Mouse (Mus musculus) hindlimb bud, embryonic 11.5 days (tissue): Measurements from ENCODE around the gene Oas2.

ENCODE experiments used
- DNase-seq: peaks from one replicate; pipeline ENCODE4 v3.0.0-alpha.2; 2012; ENCODE audit warnings: low read depth, low spot score; ENCODE audit errors: extremely low spot score

Oas2 gene

DNA sequence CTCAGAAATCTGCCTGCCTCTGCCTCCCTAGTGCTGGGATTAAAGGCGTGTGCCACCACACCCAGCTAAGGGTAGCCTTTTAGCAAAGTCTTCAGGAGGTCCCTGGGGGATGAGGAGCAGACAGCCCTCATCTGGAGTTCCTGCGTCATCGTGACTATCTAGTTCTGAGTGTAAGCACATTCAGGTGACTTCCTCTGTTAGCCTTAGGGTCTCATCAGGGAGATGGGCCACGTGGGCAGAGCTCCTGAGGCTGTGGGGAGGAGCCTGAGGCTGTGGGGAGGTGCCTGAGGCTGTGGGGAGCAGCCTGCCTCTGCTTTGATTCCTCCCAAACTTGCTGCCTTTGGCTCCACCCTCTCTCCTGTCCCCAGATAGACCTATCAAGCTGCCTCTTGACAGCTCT, 52.8 kb downstream of the Oas2 start:
- DNase-seq: no peak

DNA sequence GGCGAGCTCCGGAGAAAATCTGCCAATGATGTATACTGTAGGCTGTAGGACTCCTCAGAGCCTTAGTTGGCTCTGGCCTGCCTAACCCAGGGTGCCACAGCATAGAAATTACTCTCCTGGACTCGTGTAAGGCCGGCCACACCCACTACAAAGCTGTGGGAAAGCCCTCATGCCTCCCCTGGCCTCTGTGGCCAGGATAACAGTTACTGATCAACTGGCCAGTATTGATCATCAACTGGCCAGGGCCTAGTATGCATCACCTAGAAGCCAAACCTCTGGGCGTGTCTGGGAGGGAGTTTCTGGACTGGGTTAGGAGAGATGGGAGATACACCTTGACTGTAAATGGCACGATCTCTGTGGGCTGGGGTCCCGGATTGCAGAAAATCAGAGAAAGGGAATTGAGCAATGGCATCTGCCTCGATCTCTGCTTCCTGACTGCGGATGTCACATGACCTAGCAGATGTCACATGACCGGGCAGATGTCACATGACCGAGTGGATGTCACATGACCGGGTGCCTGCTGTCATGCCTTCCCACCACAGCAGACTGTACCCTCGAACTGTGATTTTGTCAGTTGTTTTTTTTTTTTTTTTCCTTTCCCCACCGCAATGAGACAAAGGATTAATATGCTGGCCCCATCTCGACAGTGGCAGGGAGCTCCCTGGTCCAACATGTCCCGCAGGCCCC, 53.5 kb downstream of the Oas2 start:
- DNase-seq: no peak

DNA sequence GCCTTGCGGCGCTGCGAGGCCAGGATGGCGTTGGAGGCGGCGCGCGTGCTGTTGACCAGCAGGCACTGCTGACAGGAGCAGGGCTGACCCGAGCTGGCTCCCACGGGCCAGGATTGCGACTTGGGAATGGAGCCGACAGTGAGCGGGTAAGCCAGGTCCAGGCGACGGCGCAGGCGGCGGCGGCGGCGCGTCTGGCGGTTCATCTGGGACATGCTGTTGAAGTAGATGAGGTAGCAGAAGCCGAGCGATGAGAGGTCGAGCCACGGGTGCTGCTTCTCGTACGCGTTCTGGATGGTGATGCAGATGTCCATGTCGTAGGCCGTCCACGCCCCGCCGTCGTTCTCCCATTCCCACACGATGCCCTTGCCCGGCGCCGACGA, 55.0 kb downstream of the Oas2 start:
- no peak for DNase-seq

DNA sequence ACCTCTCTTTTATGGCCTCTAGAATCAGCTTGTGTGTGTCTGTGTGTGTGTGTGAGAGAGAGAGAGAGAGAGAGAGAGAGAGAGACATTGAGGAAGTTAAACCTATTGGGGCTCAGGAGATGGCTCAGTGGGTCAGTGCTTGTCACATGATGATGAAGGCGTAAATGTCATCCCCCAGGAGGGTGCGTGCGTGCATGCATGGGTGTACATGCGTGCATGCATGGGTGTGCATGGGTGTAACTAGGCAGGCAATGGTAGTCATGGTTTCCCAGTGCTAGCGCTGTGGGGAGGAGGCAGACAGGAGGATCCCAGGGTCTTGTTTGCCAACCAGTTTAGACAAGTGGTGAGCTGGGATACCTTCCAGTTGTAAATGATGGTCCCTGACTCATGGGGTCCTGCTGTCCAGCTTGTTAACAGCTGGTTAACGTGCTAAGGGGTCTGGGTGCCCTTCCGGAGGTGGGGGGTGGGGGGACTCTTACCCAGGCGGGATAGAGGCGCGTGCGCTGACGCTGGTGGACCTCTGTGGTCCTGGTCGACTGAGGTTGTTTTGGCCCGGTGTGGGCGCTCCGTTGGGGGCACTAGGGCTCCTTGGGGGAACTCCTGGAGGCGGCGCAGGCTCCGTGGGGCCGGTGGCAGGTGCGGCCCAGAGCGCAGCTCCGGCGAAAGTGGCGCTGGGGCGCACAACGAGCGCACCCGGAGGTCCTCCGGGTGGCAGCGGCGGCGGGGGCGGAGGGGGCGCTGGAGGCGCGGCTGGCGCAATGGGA, 55.5 kb downstream of the Oas2 start:
- DNase-seq: no peak

DNA sequence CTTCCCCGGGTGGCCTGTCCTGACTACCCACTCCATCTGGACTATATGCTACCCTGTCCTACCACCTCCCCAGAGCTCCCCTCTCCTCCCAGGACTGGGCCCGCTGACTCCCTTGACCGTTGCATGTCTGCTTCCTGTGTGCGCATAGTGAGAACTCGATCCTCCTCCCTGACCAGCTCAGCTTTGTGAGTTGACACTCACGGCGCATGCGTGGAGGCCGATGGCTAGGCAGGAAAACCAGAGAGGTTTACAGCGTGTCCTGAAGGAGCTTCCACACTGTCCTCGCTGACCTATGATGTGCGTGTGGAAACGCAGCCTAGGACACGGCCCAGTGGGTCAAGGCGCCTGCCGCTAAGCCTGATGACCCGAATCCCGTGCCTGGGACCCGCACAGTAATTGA, 57.6 kb downstream of the Oas2 start:
- DNase-seq: no peak

DNA sequence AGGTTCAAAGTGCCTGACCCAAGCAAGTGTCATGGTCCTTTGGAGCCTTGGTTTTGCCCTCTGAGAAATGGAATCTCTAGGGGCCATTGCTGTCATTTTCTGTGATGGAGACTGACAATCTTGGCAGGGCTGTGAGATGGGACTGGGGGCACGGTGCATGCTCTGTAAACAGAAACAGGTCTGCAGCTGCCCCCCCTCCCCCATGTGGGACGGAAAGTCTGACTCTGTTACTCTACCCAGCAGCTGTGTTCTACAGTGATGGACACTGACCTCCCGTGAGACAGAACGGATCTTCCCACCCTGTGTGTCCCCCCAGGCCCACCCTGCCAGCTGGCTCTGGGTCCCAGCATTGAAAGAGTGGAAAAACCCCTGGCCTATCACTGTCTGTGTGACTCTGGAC, 59.2 kb downstream of the Oas2 start:
- DNase-seq: no peak

DNA sequence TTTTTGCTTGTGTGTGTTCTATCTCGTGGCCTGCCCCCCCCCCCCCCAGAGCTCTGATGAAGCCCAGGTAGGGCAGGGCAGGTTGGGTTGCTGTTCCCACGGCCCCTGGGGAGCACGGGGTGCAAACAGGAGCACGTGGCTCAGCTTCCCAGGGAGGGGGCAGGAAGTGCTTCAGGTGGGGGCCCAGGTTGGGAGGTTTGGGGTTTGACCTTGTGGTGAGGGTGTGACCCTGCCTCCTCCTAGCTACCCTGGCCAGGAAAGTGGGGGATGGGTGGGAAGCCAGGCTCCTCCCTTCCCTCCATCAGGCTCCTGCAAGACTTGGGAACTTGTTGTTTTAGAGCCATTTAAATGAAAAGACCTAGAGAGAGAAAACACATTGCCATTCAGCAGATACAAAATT, 61.2 kb downstream of the Oas2 start:
- no peak for DNase-seq

DNA sequence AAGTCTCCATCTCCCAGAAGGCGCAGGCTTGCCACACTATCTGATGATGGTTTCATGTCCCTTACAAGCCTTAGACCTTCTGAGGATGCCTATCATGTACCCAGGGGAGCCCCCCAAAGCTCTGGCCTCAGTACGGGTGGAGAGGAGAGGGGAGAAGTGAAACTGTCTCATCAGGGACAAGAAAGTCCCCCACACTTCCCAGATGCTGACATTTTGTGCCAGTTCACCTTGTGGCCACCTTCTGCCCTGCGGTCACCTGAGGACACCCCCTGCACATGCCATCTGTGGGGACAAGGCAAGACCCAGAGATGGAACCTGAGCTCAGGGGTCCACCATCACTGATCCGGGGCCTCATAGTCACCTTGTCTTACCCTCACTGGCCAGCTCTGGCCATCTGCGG, 61.8 kb downstream of the Oas2 start:
- DNase-seq: no peak

DNA sequence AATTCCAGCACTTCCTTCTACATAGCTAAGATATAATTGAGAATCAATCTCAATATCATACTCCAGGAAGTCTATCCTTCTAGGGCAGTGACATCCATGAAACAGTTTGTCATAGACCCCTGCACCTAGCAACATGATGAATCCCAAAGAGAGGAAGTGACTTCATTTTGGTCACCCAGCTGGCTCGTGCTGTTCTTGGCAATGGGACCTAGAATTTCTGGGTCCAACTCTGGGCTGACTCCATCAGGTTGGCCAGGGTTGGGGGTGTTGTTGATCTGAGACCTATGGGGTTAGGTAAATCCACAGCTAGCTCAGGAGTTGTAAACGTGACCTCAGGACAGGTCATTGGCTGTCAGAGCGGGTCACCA, 62.2 kb downstream of the Oas2 start:
- DNase-seq: no peak

DNA sequence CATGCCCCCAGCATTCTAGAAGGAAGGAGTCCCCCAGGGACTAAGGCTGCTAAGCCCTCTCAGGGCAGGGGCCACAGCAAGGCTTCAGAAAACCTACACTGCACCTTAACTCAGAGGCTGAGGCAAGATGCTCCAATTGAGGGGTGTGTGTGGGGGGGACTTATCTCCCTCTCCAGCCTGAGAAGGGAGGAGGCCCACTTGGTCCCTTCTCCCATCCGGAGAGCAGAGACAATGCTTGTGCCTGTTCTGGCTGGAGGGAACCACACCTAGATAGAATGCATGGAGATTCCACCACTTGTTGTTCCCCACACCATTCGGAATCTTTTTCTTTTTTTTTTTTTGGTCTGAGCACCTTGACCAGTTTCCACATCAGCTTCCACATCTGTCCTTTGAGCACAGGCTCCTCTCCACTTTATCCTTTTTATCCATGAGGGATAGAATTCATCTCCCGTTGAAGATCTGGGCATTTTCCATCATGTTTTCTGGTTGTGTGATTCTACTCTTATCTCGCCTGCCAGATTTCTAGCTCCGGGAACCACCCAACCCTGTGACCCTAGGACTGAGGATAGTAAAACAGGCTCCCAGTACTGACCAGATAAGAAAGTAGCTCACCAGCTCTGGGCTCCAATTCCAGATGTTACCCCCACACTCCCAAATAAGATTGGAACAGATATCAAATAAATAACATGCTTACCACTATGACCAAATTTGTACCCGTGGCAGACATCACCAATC, 62.7 kb downstream of the Oas2 start:
- DNase-seq: no peak

DNA sequence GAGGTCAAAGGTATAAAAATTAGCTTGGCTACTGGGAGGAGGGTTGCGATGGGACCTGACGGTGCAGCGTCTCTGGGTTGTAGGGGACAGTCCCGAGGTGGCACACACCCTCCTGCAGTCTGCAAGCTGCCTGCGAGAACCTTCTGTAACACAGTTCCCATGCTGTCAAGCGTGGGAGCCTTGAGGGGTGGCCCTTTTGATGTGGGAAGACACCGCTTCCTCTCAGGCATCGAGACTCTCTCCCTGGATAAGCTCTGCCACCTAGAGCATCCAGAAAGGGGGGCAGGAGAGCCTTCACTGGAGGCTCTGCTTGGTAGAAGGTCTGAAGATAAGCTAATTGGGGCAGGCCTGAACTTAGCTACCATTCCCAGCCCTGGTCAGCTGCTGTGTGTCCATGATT, 64.0 kb downstream of the Oas2 start:
- DNase-seq: no peak

DNA sequence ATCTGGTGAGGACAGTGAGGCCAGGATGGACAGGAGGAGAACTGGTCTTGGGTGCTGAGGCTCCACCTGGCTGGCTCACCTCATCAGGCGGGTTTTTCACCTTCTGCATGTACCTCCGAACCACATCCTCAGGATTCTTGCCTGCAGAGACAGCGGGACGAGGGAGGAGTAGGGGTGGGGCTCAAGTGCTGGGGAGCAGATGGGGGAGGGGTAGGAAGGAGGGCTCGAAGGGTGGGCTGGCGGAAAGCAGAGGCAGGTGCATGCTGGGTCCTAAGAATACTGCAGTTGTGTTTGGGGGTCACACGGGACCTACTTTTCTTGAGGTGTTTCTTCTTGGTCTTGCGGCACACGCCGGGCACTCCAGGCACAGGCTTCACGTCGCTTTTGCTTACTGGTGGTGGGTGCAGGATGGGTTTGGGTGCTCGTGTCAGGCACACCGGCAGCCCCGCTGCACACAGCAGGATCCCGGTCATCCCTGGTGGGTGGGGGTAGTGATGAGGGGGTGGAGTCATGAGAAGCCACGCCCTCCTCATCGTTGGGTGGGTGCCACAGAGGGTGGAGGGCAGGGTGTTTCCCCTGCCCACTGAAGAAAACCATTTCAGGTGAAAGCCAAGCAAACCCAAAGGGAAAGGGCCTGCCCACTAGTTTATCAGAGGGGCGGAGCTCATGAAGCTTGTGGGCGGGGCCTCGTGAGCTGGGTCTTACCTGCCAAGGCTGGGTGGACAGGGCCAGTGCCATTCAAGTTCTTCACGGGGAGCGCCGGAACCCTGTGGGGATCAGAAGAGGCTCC, 66.5 kb downstream of the Oas2 start:
- no peak for DNase-seq

DNA sequence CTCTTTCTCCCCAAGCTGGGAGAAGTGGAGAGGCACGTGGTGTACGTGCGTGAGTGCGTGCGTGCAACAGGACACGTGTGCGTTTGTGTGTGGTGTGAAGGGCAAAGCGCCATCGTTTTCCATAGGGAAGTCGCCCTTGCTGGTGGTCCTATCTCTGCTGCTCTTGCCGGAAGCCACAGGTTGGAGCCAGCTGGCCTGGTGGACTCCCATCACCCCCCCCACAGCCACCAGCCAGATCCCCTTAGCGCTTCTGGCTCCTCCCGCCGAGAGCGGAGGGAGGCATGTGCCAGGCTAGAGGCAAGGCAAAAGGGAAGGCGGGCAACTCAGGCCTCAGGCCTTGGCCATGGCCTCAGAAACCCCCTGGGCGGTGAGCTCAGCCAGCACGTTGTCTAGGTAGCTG, 68.7 kb downstream of the Oas2 start:
- no peak for DNase-seq
